Mouse (Mus musculus): ENCODE results near the gene Sptb. TPM values are rescaled to one million over a fixed set of nuclear protein-coding genes. Genes with fewer than 3 reads are reported as not detected.

Sptb gene
- polyA plus RNA-seq, 2 experiments: 39.7 to 59.4 TPM

DNA sequence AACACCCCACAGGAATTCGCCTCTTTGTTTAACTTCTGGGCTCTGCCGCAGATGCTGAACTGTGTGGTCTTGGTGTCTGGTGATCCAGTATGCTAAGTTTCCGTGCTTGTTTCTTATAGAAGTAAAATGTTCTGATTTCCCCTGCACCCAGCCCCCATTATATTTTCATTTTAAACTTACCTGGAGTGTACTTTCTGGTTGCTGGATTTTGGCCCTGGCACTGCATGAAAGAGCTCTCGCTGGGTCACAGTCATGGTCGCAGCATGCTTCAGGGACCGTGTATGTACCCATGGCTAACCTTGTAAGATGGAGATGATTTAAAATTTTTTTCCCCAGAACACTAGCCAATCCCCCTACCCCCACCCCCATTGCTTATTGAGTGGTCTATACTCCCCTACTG is 168.5 kb downstream of the Sptb start:
- Histone ChIP-seq H3K27ac (no peak overlapping the region), H3K27me3 (ENCODE audit: control insufficient read depth, insufficient read depth, low read length) (no peaks in the 10 kb centered on the region), H3K4me1 (replicated peaks; ENCODE audit: control insufficient read depth in 2 of 2, insufficient read depth in 2 of 2, low read length in 1 of 2) (peaks cover 0 to 16% of the 10 kb centered on the region in 2 experiments; a peak in 3 of 4 replicates), H3K9me3 (ENCODE audit: control insufficient read depth, low read length) (no peaks in the 10 kb centered on the region), H3K4me3 (ENCODE audit: insufficient read depth in 1 of 2, low read depth in 2 of 2, low read length in 2 of 2) (no peak overlapping the region), H3K36me3 (replicated peaks; ENCODE audit: control insufficient read depth, insufficient read depth, low read depth) (no peaks in the 10 kb centered on the region), H3K9ac (replicated peaks) (no peak overlapping the region), H3K4me2 (ENCODE audit: low read depth) (no peak overlapping the region)
- ATAC-seq (ENCODE audit: insufficient read depth) (no peak), DNase-seq (ENCODE audit: low read depth in 3 of 3, low spot score in 3 of 3) (no peak)
- TF ChIP-seq CTCF (IDR thresholded peaks at IDR 0.05; ENCODE audit: low read depth) (no peak), EP300 (IDR thresholded peaks at IDR 0.05; ENCODE audit: low read depth) (no peak)
- WGBS (ENCODE audit: insufficient replicate concordance): 61% methylated on average over 6 of the region's 6 CpGs

DNA sequence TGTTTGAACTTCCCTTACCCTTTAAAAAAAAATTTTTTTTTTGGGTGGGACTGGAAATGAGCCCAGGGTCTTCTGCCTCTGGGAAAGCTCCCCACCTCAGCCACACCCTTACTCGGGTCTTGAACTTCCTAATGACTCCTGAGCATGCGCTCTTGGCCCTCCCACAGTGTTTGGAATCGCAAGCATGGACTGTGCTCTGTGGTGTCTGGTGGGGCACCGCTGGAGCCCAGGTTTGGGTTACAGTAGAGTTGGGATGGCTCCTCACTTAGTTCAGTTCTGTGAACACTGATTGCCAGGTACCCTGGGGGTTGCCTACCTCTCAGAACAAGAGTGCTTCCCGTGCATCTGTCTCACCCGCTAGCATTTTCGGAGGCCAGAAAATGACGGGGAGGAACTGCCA is 168.9 kb downstream of the Sptb start:
- Histone ChIP-seq H3K27me3 (ENCODE audit: control insufficient read depth, insufficient read depth, low read length) (no peaks in the 10 kb centered on the region), H3K36me3 (replicated peaks; ENCODE audit: control insufficient read depth, insufficient read depth, low read depth) (no peaks in the 10 kb centered on the region), H3K4me3 (ENCODE audit: insufficient read depth in 1 of 2, low read depth in 2 of 2, low read length in 2 of 2) (no peak overlapping the region), H3K4me2 (ENCODE audit: low read depth) (no peak overlapping the region), H3K9me3 (ENCODE audit: control insufficient read depth, low read length) (no peaks in the 10 kb centered on the region), H3K27ac (no peak overlapping the region), H3K9ac (replicated peaks) (no peak overlapping the region), H3K4me1 (replicated peaks; ENCODE audit: control insufficient read depth in 2 of 2, insufficient read depth in 2 of 2, low read length in 1 of 2) (peaks cover under 1 to 16% of the 10 kb centered on the region in 2 experiments; a peak in 3 of 4 replicates)
- no peak for DNase-seq (ENCODE audit: low read depth in 3 of 3, low spot score in 3 of 3)
- ATAC-seq (ENCODE audit: insufficient read depth): no peak
- TF ChIP-seq CTCF (IDR thresholded peaks at IDR 0.05; ENCODE audit: low read depth): no peak
- TF ChIP-seq EP300 (IDR thresholded peaks at IDR 0.05; ENCODE audit: low read depth): no peak
- 48% methylated on average over 8 of the region's 8 CpGs for WGBS (ENCODE audit: insufficient replicate concordance)

DNA sequence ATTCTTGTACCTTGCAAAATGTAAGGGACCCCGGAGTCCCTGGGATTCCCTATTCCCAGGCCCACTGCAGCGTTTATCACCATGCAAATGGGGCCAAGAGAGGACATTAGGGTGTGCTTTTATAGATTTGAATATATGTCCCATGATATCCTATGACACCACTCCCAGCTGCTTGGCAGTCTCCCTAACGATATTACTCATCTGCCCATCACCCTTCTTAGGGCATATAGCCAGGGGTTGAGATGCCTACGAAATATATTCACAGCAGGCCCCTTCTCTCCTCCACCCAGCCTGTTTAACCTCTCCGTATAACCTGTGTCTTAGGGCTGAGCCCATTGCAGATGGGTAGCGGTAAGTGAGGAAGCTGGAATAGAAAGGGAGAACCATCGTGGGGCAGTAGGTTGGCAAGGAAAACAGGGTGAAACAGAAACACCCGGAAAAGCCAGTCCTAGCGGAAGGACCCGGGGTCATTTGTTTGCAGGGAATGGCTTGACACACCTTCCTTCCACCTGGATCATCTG is 169.6 kb downstream of the Sptb start:
- no peak overlapping the region for H3K9ac ChIP-seq (replicated peaks)
- H3K4me2 ChIP-seq (ENCODE audit: low read depth): no peak overlapping the region
- H3K27ac ChIP-seq: no peak overlapping the region
- ATAC-seq (ENCODE audit: insufficient read depth) (no peak), DNase-seq (ENCODE audit: low read depth in 3 of 3, low spot score in 3 of 3) (no peak)
- H3K9me3 ChIP-seq (ENCODE audit: control insufficient read depth, low read length): no peaks in the 10 kb centered on the region
- H3K36me3 ChIP-seq (replicated peaks; ENCODE audit: control insufficient read depth, insufficient read depth, low read depth): no peaks in the 10 kb centered on the region
- H3K27me3 ChIP-seq (ENCODE audit: control insufficient read depth, insufficient read depth, low read length): peaks cover 3% of the 10 kb centered on the region; the same call in 1 of the 2 replicates
- H3K4me1 ChIP-seq (replicated peaks; ENCODE audit: control insufficient read depth in 2 of 2, insufficient read depth in 2 of 2, low read length in 1 of 2): peaks cover 2 to 16% of the 10 kb centered on the region in 2 experiments; a peak in 2 of 4 replicates
- H3K4me3 ChIP-seq (ENCODE audit: insufficient read depth in 1 of 2, low read depth in 2 of 2, low read length in 2 of 2): no peak overlapping the region
- no peak for TF ChIP-seq CTCF (IDR thresholded peaks at IDR 0.05; ENCODE audit: low read depth)
- 62% methylated on average over 10 of the region's 10 CpGs for WGBS (ENCODE audit: insufficient replicate concordance)

DNA sequence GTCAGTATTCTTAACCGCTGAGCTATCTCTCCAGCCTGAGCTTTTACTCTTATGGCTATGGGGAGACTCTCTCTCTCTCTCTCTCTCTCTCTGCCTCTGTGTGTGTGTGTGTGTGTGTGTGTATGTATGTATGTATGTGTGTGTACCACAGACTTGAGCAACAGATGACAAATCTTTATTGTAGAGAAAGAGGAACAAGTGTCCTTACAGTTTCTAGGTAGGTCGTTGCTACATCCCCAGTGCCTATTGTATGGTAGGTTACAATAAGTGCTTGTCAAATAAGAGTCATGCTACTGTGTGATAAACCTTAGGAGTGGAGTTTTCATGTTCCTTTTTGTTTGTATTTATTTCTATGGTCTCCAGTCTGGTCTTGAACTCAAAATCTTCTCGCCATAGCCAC is 170.2 kb downstream of the Sptb start:
- TF ChIP-seq EP300 (IDR thresholded peaks at IDR 0.05; ENCODE audit: low read depth) (no peak), CTCF (IDR thresholded peaks at IDR 0.05; ENCODE audit: low read depth) (no peak)
- 48% methylated on average over 3 of the region's 3 CpGs for WGBS (ENCODE audit: insufficient replicate concordance)

DNA sequence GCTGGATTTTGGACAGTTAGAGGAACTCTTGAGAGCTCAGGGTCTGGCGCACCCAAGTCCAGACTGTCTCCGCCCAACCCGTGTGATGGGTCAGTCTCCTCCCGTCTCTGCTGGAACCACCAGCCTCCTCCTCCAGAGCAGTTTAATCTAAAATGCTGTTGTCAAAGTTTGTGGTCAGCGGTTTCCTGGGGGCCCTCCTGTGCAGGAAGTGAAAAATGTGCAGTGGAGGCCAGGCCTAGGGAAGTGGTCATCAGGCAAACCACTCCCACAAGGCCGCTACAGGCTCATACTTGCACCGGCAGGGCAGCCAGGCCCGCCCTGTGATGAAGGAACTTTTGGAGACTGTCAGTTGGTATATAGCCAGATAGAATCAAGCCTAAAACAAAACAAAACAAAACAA is 172.9 kb downstream of the Sptb start:
- Histone ChIP-seq H3K4me2 (ENCODE audit: low read depth) (no peak overlapping the region), H3K36me3 (replicated peaks; ENCODE audit: control insufficient read depth, insufficient read depth, low read depth) (no peaks in the 10 kb centered on the region), H3K4me3 (ENCODE audit: insufficient read depth in 1 of 2, low read depth in 2 of 2, low read length in 2 of 2) (no peak overlapping the region), H3K9ac (replicated peaks) (no peak overlapping the region), H3K27me3 (ENCODE audit: control insufficient read depth, insufficient read depth, low read length) (peaks cover 35% of the 10 kb centered on the region), H3K27ac (no peak overlapping the region), H3K9me3 (ENCODE audit: control insufficient read depth, low read length) (no peaks in the 10 kb centered on the region), H3K4me1 (replicated peaks; ENCODE audit: control insufficient read depth in 2 of 2, insufficient read depth in 2 of 2, low read length in 1 of 2) (peaks cover 2 to 9% of the 10 kb centered on the region in 2 experiments; a peak in 2 of 4 replicates)
- 0 out of 2 replicates have a peak, but pooled peaks have one; percentile 30 for ATAC-seq (ENCODE audit: insufficient read depth)
- DNase-seq (ENCODE audit: low read depth in 3 of 3, low spot score in 3 of 3): no peak
- no peak for TF ChIP-seq EP300 (IDR thresholded peaks at IDR 0.05; ENCODE audit: low read depth)
- TF ChIP-seq CTCF (IDR thresholded peaks at IDR 0.05; ENCODE audit: low read depth): no peak
- 16% methylated on average over 8 of the region's 8 CpGs for WGBS (ENCODE audit: insufficient replicate concordance)

More for the DNA sequence above, 170.2 kb downstream of the Sptb start:
- Histone ChIP-seq H3K9me3 (ENCODE audit: control insufficient read depth, low read length) (no peaks in the 10 kb centered on the region), H3K27me3 (ENCODE audit: control insufficient read depth, insufficient read depth, low read length) (peaks cover 8% of the 10 kb centered on the region), H3K4me2 (ENCODE audit: low read depth) (no peak overlapping the region), H3K36me3 (replicated peaks; ENCODE audit: control insufficient read depth, insufficient read depth, low read depth) (no peaks in the 10 kb centered on the region), H3K4me3 (ENCODE audit: insufficient read depth in 1 of 2, low read depth in 2 of 2, low read length in 2 of 2) (no peak overlapping the region), H3K9ac (replicated peaks) (no peak overlapping the region), H3K4me1 (replicated peaks; ENCODE audit: control insufficient read depth in 2 of 2, insufficient read depth in 2 of 2, low read length in 1 of 2) (peaks cover 2 to 11% of the 10 kb centered on the region in 2 experiments; a peak in 2 of 4 replicates), H3K27ac (no peak overlapping the region)
- DNase-seq (ENCODE audit: low read depth in 3 of 3, low spot score in 3 of 3): no peak
- ATAC-seq (ENCODE audit: insufficient read depth): no peak

Data from liver, embryonic 14.5 days (tissue).